Mouse (Mus musculus) small intestine, adult 2 months (tissue): ENCODE measurements around the gene Otulin.

ENCODE experiments used
- CTCF ChIP-seq: fragments of 200-500 bp; IDR thresholded peaks from 2 replicates; pipeline ENCODE4 v1.5.1; 2012; ENCODE audit warnings: low read depth, mild to moderate bottlenecking, control low read depth, inconsistent platforms, low read length, moderate library complexity, mixed read lengths; ENCODE audit not compliant: insufficient replicate concordance, insufficient read length; ENCODE audit errors: extremely low read depth
- POLR2A ChIP-seq: fragments of 200-500 bp; IDR thresholded peaks from 2 replicates; pipeline ENCODE4 v1.6.1; 2012; ENCODE audit warnings: low read depth, mild to moderate bottlenecking, control low read depth, inconsistent platforms, low read length, moderate library complexity

GRCm38 (mm10) chr15:27492734-27493133 lies 137.8 kb downstream of the Otulin start:
- TF ChIP-seq CTCF = no peak
- no peak for TF ChIP-seq POLR2A
